Mouse (Mus musculus) kidney, embryonic 15.5 days (tissue): Measurements from ENCODE around the gene Sprr2k. TPM values are rescaled to one million over a fixed set of nuclear protein-coding genes. Genes with fewer than 3 reads are reported as not detected.

Experiments
- ATAC-seq: fragments of 200-750 bp; cut with Nextera tagmentation; replicated peaks from 2 replicates; pipeline ENCODE4 v1.8.0; 2017; ENCODE audit warnings: moderate TSS enrichment; ENCODE audit not compliant: low FRiP score
- H3K27ac ChIP-seq: fragments of 300-500 bp; sonication (generic); 2 replicates; pipeline ENCODE4 v1.5.1; 2015; ENCODE audit warnings: mild to moderate bottlenecking, inconsistent platforms
- H3K27me3 ChIP-seq: fragments of 300-500 bp; sonication (generic); 2 replicates; pipeline ENCODE4 v1.6.1; 2015; ENCODE audit warnings: inconsistent platforms
- H3K36me3 ChIP-seq: fragments of 300-500 bp; sonication (generic); 2 replicates; pipeline ENCODE4 v1.6.1; 2015; ENCODE audit warnings: inconsistent platforms
- H3K4me1 ChIP-seq: fragments of 300-500 bp; sonication (generic); 2 replicates; pipeline ENCODE4 v1.6.1; 2015; ENCODE audit warnings: inconsistent platforms
- H3K4me2 ChIP-seq: fragments of 300-500 bp; sonication (generic); 2 replicates; pipeline ENCODE4 v1.6.1; 2015; ENCODE audit warnings: moderate library complexity, mild to moderate bottlenecking, inconsistent platforms
- H3K4me3 ChIP-seq: fragments of 300-500 bp; sonication (generic); replicated peaks from 2 replicates; pipeline ENCODE4 v1.5.1; 2015; ENCODE audit warnings: mild to moderate bottlenecking, inconsistent platforms
- H3K9ac ChIP-seq: fragments of 300-500 bp; sonication (generic); 2 replicates; pipeline ENCODE4 v1.6.1; 2015; ENCODE audit warnings: mild to moderate bottlenecking, inconsistent platforms
- H3K9me3 ChIP-seq: fragments of 300-500 bp; sonication (generic); replicated peaks from 2 replicates; pipeline ENCODE4 v1.6.1; 2016; ENCODE audit warnings: inconsistent platforms
- WGBS: fragments of 180-500 bp; shearing (Covaris S2); methylation state at CpG from one replicate; pipeline ENCODE4 v1.1.7; 2015; ENCODE audit warnings: mixed read lengths; 5-methylcytosine and 5-hydroxymethylcytosine counted together
- polyA plus RNA-seq: library from polyadenylated mRNA; unstranded; fragments of >200 nt; fragmentation: Nextera tagmentation; extraction: Ambion mirVana; gene quantifications from 2 replicates; pipeline ENCODE4 v1.2.1, GENCODE M21; 2015

Sprr2k gene
- polyA plus RNA-seq = not detected in 2 replicates

DNA sequence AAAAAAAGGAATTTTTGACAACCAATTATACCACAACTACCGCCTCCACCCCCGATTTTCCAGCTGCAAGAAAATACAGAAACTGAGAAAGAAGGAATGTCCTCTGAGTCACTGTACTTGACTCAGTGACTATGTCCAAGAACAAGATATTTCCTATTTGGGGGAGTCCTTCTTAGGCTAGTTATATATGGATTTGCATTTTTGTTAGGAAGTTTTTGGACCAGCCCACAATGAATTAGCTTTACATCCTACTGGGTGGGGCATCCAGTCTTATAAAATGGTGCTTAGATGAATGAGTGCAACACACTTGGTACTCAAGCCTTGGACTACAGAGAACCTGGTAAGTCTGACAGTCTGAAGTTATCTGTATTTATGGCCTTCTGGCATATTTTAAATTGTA, at the start of gene Sprr2k:
TSS of gene Sprr2k (plus strand) at position 301 of the 400 bp plus-strand sequence.
- Histone ChIP-seq H3K4me2 (no peak within 1 kb of the TSS), H3K4me1 (no peaks in the 10 kb centered on the region), H3K9ac (no peak within 1 kb of the TSS), H3K27me3 (no peaks in the 10 kb centered on the region), H3K9me3 (no peaks in the 10 kb centered on the region), H3K27ac (no peak within 1 kb of the TSS), H3K36me3 (no peaks in the 10 kb centered on the region), H3K4me3 (no peak within 1 kb of the TSS)
- 82% methylated on average over 2 of the region's 2 CpGs for WGBS
- no peak for ATAC-seq

DNA sequence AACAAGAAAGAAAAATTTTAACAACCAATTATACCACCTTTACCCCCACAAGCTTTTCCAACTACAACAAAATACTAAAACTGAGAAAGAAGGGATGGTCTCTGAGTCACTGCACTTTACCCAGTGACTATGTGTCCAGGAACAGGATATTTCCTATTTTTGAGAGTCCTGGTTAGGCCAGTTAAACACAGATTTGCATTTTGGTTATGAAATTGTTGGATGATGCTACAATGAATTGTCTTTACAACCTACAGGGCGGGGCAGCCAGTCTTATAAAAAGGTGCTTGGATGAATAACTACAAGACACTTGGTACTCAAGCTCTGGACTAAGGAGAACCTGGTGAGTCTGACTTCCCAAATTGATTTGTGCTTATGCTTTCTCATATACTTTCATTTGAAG, 47.0 kb upstream of the Sprr2k start, which contains the start of gene Sprr2h:
TSS of gene Sprr2h (plus strand) at position 301 of the 400 bp plus-strand sequence.
- Histone ChIP-seq H3K4me1 (no peaks in the 10 kb centered on the region), H3K36me3 (no peaks in the 10 kb centered on the region), H3K27me3 (no peaks in the 10 kb centered on the region), H3K4me2 (no peak within 1 kb of the TSS), H3K9me3 (no peaks in the 10 kb centered on the region), H3K4me3 (no peak within 1 kb of the TSS), H3K27ac (no peak within 1 kb of the TSS), H3K9ac (no peak within 1 kb of the TSS)
- 86% methylated on average over 1 of the region's 1 CpGs for WGBS
- no peak for ATAC-seq

DNA sequence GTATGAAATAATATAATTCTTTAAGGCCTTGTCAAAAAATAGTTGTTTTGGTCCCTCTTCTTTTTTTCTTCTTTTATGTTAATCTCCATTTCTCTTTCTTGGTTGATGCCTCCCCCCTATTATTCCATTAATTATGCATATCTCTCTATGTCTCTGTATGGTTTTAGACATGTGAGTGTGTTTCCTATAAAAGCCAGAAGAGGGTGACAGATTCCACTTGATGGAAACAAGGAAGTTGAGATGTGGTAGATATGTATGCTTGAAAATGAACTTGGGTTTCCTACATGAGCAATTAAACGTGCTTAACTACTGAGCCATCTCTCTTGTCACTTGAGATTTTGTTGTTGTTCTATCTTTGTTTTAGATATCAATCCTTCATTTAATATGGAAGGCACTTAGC, 38.1 kb upstream of the Sprr2k start:
- H3K9ac ChIP-seq = no peak overlapping the region
- H3K27ac ChIP-seq = no peak overlapping the region
- no peaks in the 10 kb centered on the region for H3K9me3 ChIP-seq
- ATAC-seq = no peak
- no peaks in the 10 kb centered on the region for H3K4me1 ChIP-seq
- H3K4me3 ChIP-seq = no peak overlapping the region
- H3K4me2 ChIP-seq = no peak overlapping the region
- no peaks in the 10 kb centered on the region for H3K27me3 ChIP-seq
- WGBS = 45% methylated on average over 1 of the region's 1 CpGs
- H3K36me3 ChIP-seq = no peaks in the 10 kb centered on the region

DNA sequence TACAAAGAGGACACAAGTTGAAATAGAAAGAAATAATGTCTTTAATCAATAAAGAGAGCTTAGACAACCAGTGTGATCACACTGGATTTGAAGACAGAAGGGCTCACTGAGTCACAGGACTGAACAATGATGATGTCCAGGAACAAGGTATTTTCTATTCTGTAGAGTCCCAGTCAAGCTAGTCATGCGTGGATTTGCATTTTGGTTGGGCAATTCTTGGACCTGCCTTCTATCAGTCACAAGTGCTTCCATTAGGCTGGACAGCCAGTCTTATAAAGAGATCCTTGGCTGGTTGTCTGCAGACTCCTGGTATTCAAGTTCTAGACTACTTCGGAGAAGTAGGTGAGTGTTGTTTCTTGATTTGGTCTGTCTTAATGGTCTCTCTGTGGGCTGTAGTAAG, 24.7 kb upstream of the Sprr2k start, which contains the start of gene Sprr2i:
TSS of gene Sprr2i (plus strand) at position 301 of the 400 bp plus-strand sequence.
- H3K4me2 ChIP-seq = no peak within 1 kb of the TSS
- 96% methylated on average over 2 of the region's 2 CpGs for WGBS
- no peaks in the 10 kb centered on the region for H3K27me3 ChIP-seq
- no peaks in the 10 kb centered on the region for H3K9me3 ChIP-seq
- H3K4me1 ChIP-seq = no peaks in the 10 kb centered on the region
- H3K27ac ChIP-seq = no peak within 1 kb of the TSS
- H3K4me3 ChIP-seq = no peak within 1 kb of the TSS
- no peaks in the 10 kb centered on the region for H3K36me3 ChIP-seq
- H3K9ac ChIP-seq = no peak within 1 kb of the TSS
- ATAC-seq = no peak

- Histone ChIP-seq H3K4me3 (no peak within 1 kb of the TSS), H3K27ac (no peak within 1 kb of the TSS), H3K27me3 (no peaks in the 10 kb centered on the region), H3K4me2 (no peak within 1 kb of the TSS), H3K9me3 (no peaks in the 10 kb centered on the region), H3K9ac (no peak within 1 kb of the TSS), H3K36me3 (no peaks in the 10 kb centered on the region), H3K4me1 (no peaks in the 10 kb centered on the region)
- no peak for ATAC-seq
- 86% methylated on average over 2 of the region's 2 CpGs for WGBS
Observed at GRCm38 (mm10) chr3:92417782-92418181, 14.6 kb upstream of the Sprr2k start, which contains the start of gene Sprr2j-ps. TSS of gene Sprr2j-ps (plus strand) at chr3:92418082.

- Histone ChIP-seq H3K9me3 (no peaks in the 10 kb centered on the region), H3K4me3 (no peak within 1 kb of the TSS), H3K4me2 (no peak within 1 kb of the TSS), H3K36me3 (no peaks in the 10 kb centered on the region), H3K4me1 (no peaks in the 10 kb centered on the region), H3K27ac (no peak within 1 kb of the TSS), H3K27me3 (no peaks in the 10 kb centered on the region), H3K9ac (no peak within 1 kb of the TSS)
- 94% methylated on average over 6 of the region's 6 CpGs for WGBS
- ATAC-seq = no peak
Observed at GRCm38 (mm10) chr3:92429323-92429722, 3.1 kb upstream of the Sprr2k start, which contains the start of gene Gm9774. TSS of gene Gm9774 (minus strand) at chr3:92429423.

GRCm38 (mm10) chr3:92438689-92439088, 6.3 kb downstream of the Sprr2k start, which contains the start of gene Sprr1b:
TSS of gene Sprr1b (minus strand) at chr3:92438789.
- H3K9me3 ChIP-seq = no peaks in the 10 kb centered on the region
- no peak within 1 kb of the TSS for H3K9ac ChIP-seq
- no peak for ATAC-seq
- no peak within 1 kb of the TSS for H3K27ac ChIP-seq
- H3K4me2 ChIP-seq = no peak within 1 kb of the TSS
- WGBS = 96% methylated on average over 3 of the region's 3 CpGs
- H3K4me3 ChIP-seq = no peak within 1 kb of the TSS
- no peaks in the 10 kb centered on the region for H3K27me3 ChIP-seq
- no peaks in the 10 kb centered on the region for H3K4me1 ChIP-seq
- H3K36me3 ChIP-seq = no peaks in the 10 kb centered on the region

DNA sequence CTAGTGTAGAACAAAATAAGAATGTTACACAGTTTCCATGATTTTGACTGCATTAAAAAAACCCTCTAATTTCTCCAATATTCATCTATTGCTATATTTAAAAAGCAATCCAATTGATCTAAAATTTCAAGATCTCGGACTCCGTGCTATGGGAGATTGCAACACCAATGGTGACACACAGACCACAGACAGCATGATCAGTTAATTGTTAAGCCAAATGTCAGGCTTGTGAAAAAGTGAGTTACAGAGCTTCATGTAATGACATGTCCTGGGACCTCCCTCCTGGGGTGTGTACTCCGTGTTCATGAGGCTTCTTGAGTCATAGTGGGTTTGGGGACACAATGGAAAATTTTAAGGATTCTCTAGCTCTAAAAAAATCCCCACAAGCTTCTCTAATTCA, 7.8 kb downstream of the Sprr2k start:
- Histone ChIP-seq H3K9ac (no peak overlapping the region), H3K9me3 (no peaks in the 10 kb centered on the region), H3K4me1 (no peaks in the 10 kb centered on the region), H3K4me2 (no peak overlapping the region), H3K36me3 (no peaks in the 10 kb centered on the region), H3K27me3 (no peaks in the 10 kb centered on the region), H3K27ac (no peak overlapping the region), H3K4me3 (no peak overlapping the region)
- 87% methylated on average over 3 of the region's 3 CpGs for WGBS
- no peak for ATAC-seq

GRCm38 (mm10) chr3:92455151-92455550, 22.8 kb downstream of the Sprr2k start:
- Histone ChIP-seq H3K4me1 (no peaks in the 10 kb centered on the region), H3K9me3 (no peaks in the 10 kb centered on the region), H3K27ac (no peak overlapping the region), H3K9ac (no peak overlapping the region), H3K4me3 (no peak overlapping the region), H3K4me2 (no peak overlapping the region), H3K36me3 (no peaks in the 10 kb centered on the region), H3K27me3 (no peaks in the 10 kb centered on the region)
- 84% methylated on average over 5 of the region's 5 CpGs for WGBS
- no peak for ATAC-seq

- Histone ChIP-seq H3K36me3 (no peaks in the 10 kb centered on the region), H3K4me3 (no peak within 1 kb of the TSS), H3K9me3 (no peaks in the 10 kb centered on the region), H3K4me2 (no peak within 1 kb of the TSS), H3K4me1 (no peaks in the 10 kb centered on the region), H3K27ac (no peak within 1 kb of the TSS), H3K27me3 (no peaks in the 10 kb centered on the region), H3K9ac (no peak within 1 kb of the TSS)
- WGBS = 51% methylated on average over 2 of the region's 2 CpGs
- ATAC-seq = no peak
Observed at GRCm38 (mm10) chr3:92458620-92459019, 26.2 kb downstream of the Sprr2k start, which contains the start of gene Sprr3. TSS of gene Sprr3 (minus strand) at chr3:92458720.

DNA sequence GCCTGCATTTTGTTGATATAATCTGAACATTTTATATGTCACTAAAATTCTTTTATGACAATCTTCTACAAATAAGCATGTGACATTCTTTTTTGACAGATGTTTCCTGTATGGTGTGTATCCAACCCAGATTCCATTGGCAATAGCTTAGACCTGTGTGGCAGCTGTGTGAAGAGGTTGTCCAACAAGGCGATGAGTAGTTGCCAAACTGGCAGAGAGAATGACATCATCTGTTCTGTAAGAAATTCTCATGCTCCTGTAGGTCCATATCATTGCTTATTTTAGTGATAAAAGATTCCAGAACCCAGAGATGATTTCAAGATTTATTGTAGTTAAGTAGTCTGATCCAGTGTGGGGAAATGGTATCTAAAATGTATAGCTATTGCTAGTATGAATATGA, 34.2 kb downstream of the Sprr2k start:
- ATAC-seq = no peak
- H3K4me3 ChIP-seq = no peak overlapping the region
- no peaks in the 10 kb centered on the region for H3K27me3 ChIP-seq
- H3K27ac ChIP-seq = no peak overlapping the region
- WGBS = 78% methylated on average over 1 of the region's 1 CpGs
- H3K4me1 ChIP-seq = no peaks in the 10 kb centered on the region
- no peaks in the 10 kb centered on the region for H3K36me3 ChIP-seq
- no peak overlapping the region for H3K9ac ChIP-seq
- no peaks in the 10 kb centered on the region for H3K9me3 ChIP-seq
- no peak overlapping the region for H3K4me2 ChIP-seq

DNA sequence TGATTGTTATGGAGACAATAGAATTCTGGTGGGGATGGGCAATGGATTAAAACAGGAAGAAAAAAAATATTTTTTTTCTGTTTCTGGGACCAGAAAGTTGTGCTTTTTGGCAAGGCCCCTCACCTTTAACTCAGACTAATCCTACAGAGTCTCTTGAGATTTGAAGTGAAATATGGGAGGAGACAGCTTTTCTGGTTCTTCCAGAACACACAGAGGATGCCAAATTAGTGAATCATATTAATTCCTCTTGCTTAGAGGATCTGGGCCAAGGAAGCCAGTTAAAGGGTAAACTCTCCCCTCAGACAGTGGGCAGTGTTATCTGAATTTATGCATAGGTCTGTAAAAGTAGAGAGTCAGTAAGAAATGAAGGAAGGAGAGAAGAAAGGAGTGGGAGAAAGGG, 35.0 kb downstream of the Sprr2k start:
- Histone ChIP-seq H3K9me3 (no peaks in the 10 kb centered on the region), H3K36me3 (no peaks in the 10 kb centered on the region), H3K4me3 (no peak overlapping the region), H3K4me2 (no peak overlapping the region), H3K4me1 (no peaks in the 10 kb centered on the region), H3K9ac (no peak overlapping the region), H3K27ac (no peak overlapping the region), H3K27me3 (no peaks in the 10 kb centered on the region)
- ATAC-seq = no peak

DNA sequence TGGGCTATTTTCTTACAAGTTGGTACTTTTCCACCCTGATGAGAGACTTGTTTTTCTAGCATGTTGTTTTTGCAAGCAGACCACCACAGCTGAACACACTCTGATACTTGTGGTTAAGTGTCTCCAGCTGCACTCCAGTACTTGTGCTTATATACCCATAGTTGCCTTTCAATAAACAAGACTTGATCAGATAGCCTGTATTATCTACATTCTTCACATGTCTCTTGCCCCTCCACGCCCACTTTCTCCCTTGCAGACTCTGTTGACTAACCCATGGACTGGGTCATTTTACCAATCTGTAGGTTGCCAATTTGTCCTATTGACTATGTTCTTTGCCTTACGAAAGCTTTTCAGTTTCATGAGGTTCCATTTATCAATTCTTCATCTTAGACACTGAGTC, 37.7 kb downstream of the Sprr2k start:
- ATAC-seq = no peak
- Histone ChIP-seq H3K4me2 (no peak overlapping the region), H3K9ac (no peak overlapping the region), H3K9me3 (no peaks in the 10 kb centered on the region), H3K4me1 (no peaks in the 10 kb centered on the region), H3K27ac (no peak overlapping the region), H3K4me3 (no peak overlapping the region), H3K36me3 (no peaks in the 10 kb centered on the region), H3K27me3 (no peaks in the 10 kb centered on the region)
- WGBS = 84% methylated on average over 2 of the region's 2 CpGs
